Mouse (Mus musculus): ENCODE results near the gene Nkx6-2. TPM values are rescaled to one million over a fixed set of nuclear protein-coding genes. Genes with fewer than 3 reads are reported as not detected.

Nkx6-2 gene
- polyA plus RNA-seq, 1 experiment from 2014 or later, result not detected

GRCm38 (mm10) chr7:139550086-139550783 is 32.4 kb downstream of the Nkx6-2 start:
- Histone ChIP-seq H3K79me2 (ENCODE audit: inconsistent target) (no peaks in the 10 kb centered on the region), H3K27ac (no peak overlapping the region), H3K4me3 (ENCODE audit: inconsistent target) (no peak overlapping the region), H3K36me3 (ENCODE audit: inconsistent target) (no peaks in the 10 kb centered on the region)
- WGBS (ENCODE audit: missing documents), result 100% methylated on average over 3 of the region's 3 CpGs

GRCm38 (mm10) chr7:139547325-139547724 is 35.3 kb downstream of the Nkx6-2 start:
- no peak overlapping the region for H3K27ac ChIP-seq
- H3K79me2 ChIP-seq (ENCODE audit: inconsistent target), result no peaks in the 10 kb centered on the region
- WGBS (ENCODE audit: missing documents), result 97% methylated on average over 2 of the region's 2 CpGs
- H3K36me3 ChIP-seq (ENCODE audit: inconsistent target), result no peaks in the 10 kb centered on the region
- no peak overlapping the region for H3K4me3 ChIP-seq (ENCODE audit: inconsistent target)

GRCm38 (mm10) chr7:139544706-139545625 is 37.6 kb downstream of the Nkx6-2 start:
- H3K27ac ChIP-seq, result no peak overlapping the region
- H3K36me3 ChIP-seq (ENCODE audit: inconsistent target), result no peaks in the 10 kb centered on the region
- H3K4me3 ChIP-seq (ENCODE audit: inconsistent target), result no peak overlapping the region
- WGBS (ENCODE audit: missing documents), result 96% methylated on average over 9 of the region's 12 CpGs
- H3K79me2 ChIP-seq (ENCODE audit: inconsistent target), result no peaks in the 10 kb centered on the region

- Histone ChIP-seq H3K36me3 (ENCODE audit: inconsistent target) (no peaks in the 10 kb centered on the region), H3K27ac (no peak overlapping the region), H3K4me3 (ENCODE audit: inconsistent target) (no peak overlapping the region), H3K79me2 (ENCODE audit: inconsistent target) (no peaks in the 10 kb centered on the region)
- 94% methylated on average over 6 of the region's 6 CpGs for WGBS (ENCODE audit: missing documents)
Observed at GRCm38 (mm10) chr7:139541422-139541821, 41.2 kb downstream of the Nkx6-2 start.

- WGBS (ENCODE audit: missing documents), result 50% methylated on average over 1 of the region's 1 CpGs
- no peaks in the 10 kb centered on the region for H3K79me2 ChIP-seq (ENCODE audit: inconsistent target)
- no peak overlapping the region for H3K27ac ChIP-seq
- no peak overlapping the region for H3K4me3 ChIP-seq (ENCODE audit: inconsistent target)
- H3K36me3 ChIP-seq (ENCODE audit: inconsistent target), result no peaks in the 10 kb centered on the region
Observed at GRCm38 (mm10) chr7:139540601-139541000, 42.0 kb downstream of the Nkx6-2 start.

- Histone ChIP-seq H3K4me3 (ENCODE audit: inconsistent target) (no peak overlapping the region), H3K27ac (no peak overlapping the region), H3K36me3 (ENCODE audit: inconsistent target) (no peaks in the 10 kb centered on the region), H3K79me2 (ENCODE audit: inconsistent target) (no peaks in the 10 kb centered on the region)
- WGBS (ENCODE audit: missing documents), result 95% methylated on average over 2 of the region's 2 CpGs
Observed at GRCm38 (mm10) chr7:139538541-139538940, 44.1 kb downstream of the Nkx6-2 start.

GRCm38 (mm10) chr7:139537831-139538230 is 44.8 kb downstream of the Nkx6-2 start:
- H3K4me3 ChIP-seq (ENCODE audit: inconsistent target), result no peak overlapping the region
- no peak overlapping the region for H3K27ac ChIP-seq
- H3K36me3 ChIP-seq (ENCODE audit: inconsistent target), result no peaks in the 10 kb centered on the region
- no peaks in the 10 kb centered on the region for H3K79me2 ChIP-seq (ENCODE audit: inconsistent target)
- whole genome bisulfite sequencing (ENCODE audit: missing documents), result 95% methylated on average over 9 of the region's 9 CpGs

- WGBS (ENCODE audit: missing documents), result 92% methylated on average over 2 of the region's 2 CpGs
- no peaks in the 10 kb centered on the region for H3K79me2 ChIP-seq (ENCODE audit: inconsistent target)
- no peak overlapping the region for H3K27ac ChIP-seq
- H3K4me3 ChIP-seq (ENCODE audit: inconsistent target), result no peak overlapping the region
- no peaks in the 10 kb centered on the region for H3K36me3 ChIP-seq (ENCODE audit: inconsistent target)
Observed at GRCm38 (mm10) chr7:139536831-139537230, 45.8 kb downstream of the Nkx6-2 start.

GRCm38 (mm10) chr7:139536331-139536730 is 46.3 kb downstream of the Nkx6-2 start:
- no peaks in the 10 kb centered on the region for H3K79me2 ChIP-seq (ENCODE audit: inconsistent target)
- WGBS (ENCODE audit: missing documents), result 97% methylated on average over 5 of the region's 5 CpGs
- H3K4me3 ChIP-seq (ENCODE audit: inconsistent target), result no peak overlapping the region
- no peaks in the 10 kb centered on the region for H3K36me3 ChIP-seq (ENCODE audit: inconsistent target)
- no peak overlapping the region for H3K27ac ChIP-seq

GRCm38 (mm10) chr7:139531428-139531801 is 51.2 kb downstream of the Nkx6-2 start:
- H3K27ac ChIP-seq, result no peak overlapping the region
- H3K36me3 ChIP-seq (ENCODE audit: inconsistent target), result no peaks in the 10 kb centered on the region
- H3K79me2 ChIP-seq (ENCODE audit: inconsistent target), result no peaks in the 10 kb centered on the region
- no peak overlapping the region for H3K4me3 ChIP-seq (ENCODE audit: inconsistent target)
- 91% methylated on average over 4 of the region's 4 CpGs for WGBS (ENCODE audit: missing documents)

- no peak overlapping the region for H3K27ac ChIP-seq
- no peaks in the 10 kb centered on the region for H3K79me2 ChIP-seq (ENCODE audit: inconsistent target)
- WGBS (ENCODE audit: missing documents), result 95% methylated on average over 15 of the region's 16 CpGs
- H3K36me3 ChIP-seq (ENCODE audit: inconsistent target), result no peaks in the 10 kb centered on the region
- no peak overlapping the region for H3K4me3 ChIP-seq (ENCODE audit: inconsistent target)
Observed at GRCm38 (mm10) chr7:139530591-139531427, 51.8 kb downstream of the Nkx6-2 start.

Other genes starting within 250 kb of the Nkx6-2 start
- gene Inpp5a, start 193.7 kb downstream of the Nkx6-2 start, polyA plus RNA-seq (2018), result 9.4 to 13.1 TPM (median 11.2 TPM) in 3 replicates
- gene Cfap46, start 101.0 kb upstream of the Nkx6-2 start, polyA plus RNA-seq (2018), result not detected in 3 replicates